Mouse (Mus musculus) heart, embryonic 11.5 days (tissue): ENCODE data around the gene Fcrl6. TPM values are rescaled to one million over a fixed set of nuclear protein-coding genes. Genes with fewer than 3 reads are reported as not detected.

ENCODE experiments used
- ATAC-seq: fragments of 200-750 bp; cut with Nextera tagmentation; replicated peaks from 2 replicates; pipeline ENCODE4 v1.8.0; 2017; ENCODE audit warnings: moderate library complexity; ENCODE audit not compliant: insufficient number of reproducible peaks, low FRiP score, low TSS enrichment
- H3K27ac ChIP-seq: fragments of 300-500 bp; sonication (generic); 2 replicates; pipeline ENCODE4 v1.5.1; 2014; ENCODE audit warnings: mild to moderate bottlenecking, low read depth, low read length
- H3K27me3 ChIP-seq: fragments of 300-500 bp; sonication (generic); 2 replicates; pipeline ENCODE4 v1.6.1; 2014; ENCODE audit warnings: mild to moderate bottlenecking, low read length, mixed read lengths; ENCODE audit not compliant: control insufficient read depth, insufficient read depth
- H3K36me3 ChIP-seq: fragments of 300-500 bp; sonication (generic); 2 replicates; pipeline ENCODE4 v1.6.1; 2014; ENCODE audit warnings: mild to moderate bottlenecking, low read length, moderate library complexity, mixed read lengths; ENCODE audit not compliant: control insufficient read depth, insufficient read depth
- H3K4me1 ChIP-seq: fragments of 300-500 bp; sonication (generic); 2 replicates; pipeline ENCODE4 v1.6.1; 2014; ENCODE audit warnings: low read length; ENCODE audit not compliant: control insufficient read depth, insufficient read depth
- H3K4me2 ChIP-seq: fragments of 300-500 bp; sonication (generic); 2 replicates; pipeline ENCODE4 v1.6.1; 2014; ENCODE audit warnings: mild to moderate bottlenecking, moderate library complexity
- H3K4me3 ChIP-seq: fragments of 300-500 bp; sonication (generic); 2 replicates; pipeline ENCODE4 v1.5.1; 2014; ENCODE audit warnings: low read depth, low read length
- H3K9ac ChIP-seq: fragments of 300-500 bp; sonication (generic); 2 replicates; pipeline ENCODE4 v1.6.1; 2014; ENCODE audit warnings: mild to moderate bottlenecking, low read depth, low read length, moderate library complexity
- H3K9me3 ChIP-seq: fragments of 300-500 bp; sonication (generic); replicated peaks from 2 replicates; pipeline ENCODE4 v1.6.1; 2016; ENCODE audit warnings: low read length; ENCODE audit not compliant: control insufficient read depth
- WGBS: fragments of 180-500 bp; shearing (Covaris S2); extraction: QIAGEN DNeasy Blood & Tissue Kit; methylation state at CpG from one replicate; pipeline ENCODE4 v1.1.7; 2014; ENCODE audit not compliant: insufficient replicate concordance; 5-methylcytosine and 5-hydroxymethylcytosine counted together
- polyA plus RNA-seq: library from polyadenylated mRNA; unstranded; fragments of >200 nt; fragmentation: Nextera tagmentation; extraction: Ambion mirVana; gene quantifications from 2 replicates; pipeline ENCODE4 v1.2.1, GENCODE M21; 2014

The Fcrl6 gene
- polyA plus RNA-seq, 1 experiment from 2014 or later = not detected

DNA sequence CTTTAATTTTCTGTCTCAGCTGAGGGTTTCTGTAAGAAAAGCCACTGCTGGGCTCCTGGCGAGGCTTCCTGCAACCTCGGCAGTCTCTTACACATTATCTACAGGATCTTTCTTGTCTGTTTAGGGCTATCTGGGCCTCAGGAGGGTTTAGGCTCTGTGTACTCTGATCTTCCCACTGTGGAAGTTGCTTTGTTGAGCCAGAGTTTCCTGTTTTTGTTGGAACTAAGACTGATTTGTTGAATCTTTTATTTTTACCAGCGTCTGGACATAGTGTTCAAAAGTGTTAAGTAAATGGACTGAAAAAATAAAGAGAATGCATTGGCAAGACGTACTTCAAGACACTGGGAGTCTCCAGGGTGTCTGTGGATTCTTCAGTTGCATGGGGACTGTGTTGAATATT is 32.9 kb upstream of the Fcrl6 start:
- Histone ChIP-seq H3K36me3 (no peaks in the 10 kb centered on the region), H3K4me1 (peaks cover 8% of the 10 kb centered on the region), H3K9me3 (no peaks in the 10 kb centered on the region), H3K4me2 (no peak overlapping the region), H3K4me3 (no peak overlapping the region), H3K27me3 (no peaks in the 10 kb centered on the region), H3K27ac (peak overlapping the region; percentile 29; the same call in 1 of the 2 replicates), H3K9ac (no peak overlapping the region)
- no peak for ATAC-seq
- WGBS = 35% methylated on average over 4 of the region's 4 CpGs

DNA sequence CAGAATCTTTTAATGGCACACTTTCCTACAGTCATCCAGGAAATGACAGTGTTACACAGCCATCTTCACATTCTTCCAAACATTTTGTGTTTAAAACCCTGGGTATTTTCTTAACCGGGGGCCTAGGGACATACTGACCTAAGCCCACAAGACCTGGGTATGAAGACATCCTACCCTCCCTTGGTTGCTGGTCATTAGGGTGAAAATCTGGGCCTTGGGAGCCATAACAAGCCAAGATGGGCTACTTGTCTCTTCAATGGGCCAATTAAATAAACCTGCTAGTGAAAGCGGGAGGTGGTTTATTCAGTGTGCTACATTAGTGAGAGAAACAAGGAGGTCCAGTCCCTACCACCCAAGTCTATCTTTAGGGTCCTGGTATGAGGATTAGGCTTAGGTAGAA is 31.8 kb upstream of the Fcrl6 start:
- Histone ChIP-seq H3K27me3 (no peaks in the 10 kb centered on the region), H3K9me3 (no peaks in the 10 kb centered on the region), H3K27ac (no peak overlapping the region), H3K9ac (no peak overlapping the region), H3K4me3 (no peak overlapping the region), H3K36me3 (no peaks in the 10 kb centered on the region), H3K4me2 (no peak overlapping the region), H3K4me1 (peaks cover 8% of the 10 kb centered on the region)
- 79% methylated on average over 2 of the region's 2 CpGs for WGBS
- ATAC-seq = no peak

DNA sequence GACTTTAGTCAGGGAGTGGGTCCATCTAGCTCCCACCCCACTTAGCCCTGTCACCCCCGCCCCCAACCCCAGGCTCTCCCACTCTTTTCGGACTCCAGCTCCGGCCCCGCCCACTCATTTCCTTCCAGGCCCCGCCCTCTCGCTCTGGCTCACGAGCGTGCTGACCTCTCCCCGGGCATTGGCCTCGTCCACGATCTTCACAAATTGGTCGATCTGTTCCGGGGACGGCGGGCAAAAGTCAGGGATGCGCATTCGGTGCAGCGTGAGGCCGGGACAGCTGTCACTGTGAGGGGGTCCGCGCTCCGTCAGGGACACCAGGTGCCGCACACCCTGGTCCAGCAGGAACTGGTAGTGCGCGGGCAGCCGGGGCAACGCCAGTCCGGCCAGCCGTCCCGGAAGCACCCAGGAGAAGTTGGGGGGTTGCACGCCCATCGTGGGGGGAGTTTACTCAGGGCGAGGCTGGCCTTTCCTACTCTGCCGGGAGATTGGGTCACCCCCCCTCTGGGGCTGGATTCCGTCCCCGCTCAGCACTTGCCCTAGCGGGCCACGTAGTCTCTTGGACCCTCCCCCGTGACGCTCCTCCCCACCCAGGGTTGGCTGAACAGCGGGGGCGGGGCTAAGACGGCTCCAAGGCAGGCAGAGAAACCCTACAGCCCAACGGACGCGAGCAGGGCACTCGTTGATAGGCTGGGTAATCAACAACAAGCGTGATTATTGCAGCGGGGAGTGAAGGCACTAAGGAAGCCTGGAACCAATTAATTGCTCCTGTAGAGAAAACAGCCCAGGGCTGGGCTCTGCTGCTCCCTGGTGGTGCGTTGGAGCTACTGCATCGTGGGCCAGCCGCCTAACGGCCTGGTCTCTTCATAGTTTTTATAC is 30.3 kb upstream of the Fcrl6 start, which contains the start of gene Dusp23:
Dusp23 (minus strand) TSS at position 512 of the 876 bp plus-strand sequence.
- WGBS = under 1% methylated on average over 53 of the region's 53 CpGs
- H3K4me3 ChIP-seq = peak within 1 kb of the TSS; percentile 76

DNA sequence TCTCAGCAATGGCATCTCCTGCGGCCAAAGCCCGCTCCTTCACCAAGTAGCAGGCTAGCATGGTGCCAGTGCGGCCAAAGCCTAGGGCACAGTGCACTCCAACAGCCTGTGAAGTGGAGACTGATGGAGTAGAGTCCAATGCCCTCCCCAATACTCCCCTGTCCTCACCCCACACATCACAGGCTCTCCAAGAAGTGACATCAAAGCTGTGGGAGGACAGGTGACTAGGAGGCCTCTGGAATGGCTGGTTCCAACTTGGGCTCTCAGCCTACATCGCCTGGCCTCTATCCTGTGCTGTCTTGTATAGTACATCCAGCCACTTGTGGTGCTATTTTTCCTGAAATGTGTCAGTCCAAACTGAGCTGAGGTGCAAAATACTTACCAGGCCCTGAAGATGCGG is 29.4 kb upstream of the Fcrl6 start:
- Histone ChIP-seq H3K9me3 (no peaks in the 10 kb centered on the region), H3K4me3 (no peak overlapping the region), H3K27me3 (no peaks in the 10 kb centered on the region), H3K9ac (no peak overlapping the region), H3K27ac (no peak overlapping the region), H3K36me3 (no peaks in the 10 kb centered on the region), H3K4me1 (peaks cover 8% of the 10 kb centered on the region), H3K4me2 (no peak overlapping the region)
- no peak for ATAC-seq
- WGBS = 82% methylated on average over 5 of the region's 5 CpGs

More for the DNA sequence above, 30.3 kb upstream of the Fcrl6 start, which contains the start of gene Dusp23:
- Histone ChIP-seq H3K36me3 (no peaks in the 10 kb centered on the region), H3K4me2 (peak within 1 kb of the TSS; percentile 81), H3K9ac (peak within 1 kb of the TSS; percentile 84), H3K4me1 (peaks cover 8% of the 10 kb centered on the region), H3K27ac (peak within 1 kb of the TSS; percentile 90), H3K27me3 (no peaks in the 10 kb centered on the region), H3K9me3 (no peaks in the 10 kb centered on the region)
- ATAC-seq = peak; percentile 96

DNA sequence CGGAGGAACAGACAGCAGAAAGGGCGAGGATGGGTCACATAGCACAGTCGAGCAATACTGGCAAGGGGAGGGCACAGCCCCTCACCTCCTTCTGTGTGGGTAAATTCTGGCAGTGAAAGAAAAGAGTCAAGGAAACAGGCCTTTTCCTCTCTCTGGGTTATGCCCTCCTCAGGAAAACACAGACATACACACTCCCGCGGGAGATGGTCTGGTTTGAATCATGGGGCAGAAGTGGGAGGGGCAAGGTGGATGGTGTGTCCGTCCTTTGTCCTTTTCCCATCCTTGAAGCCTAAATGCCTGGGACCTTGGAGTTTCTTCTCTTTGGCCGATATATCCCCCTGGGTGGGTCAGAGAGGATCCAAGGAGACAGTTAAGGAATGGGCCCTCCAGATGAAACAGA is 27.5 kb upstream of the Fcrl6 start:
- Histone ChIP-seq H3K27me3 (no peaks in the 10 kb centered on the region), H3K4me2 (no peak overlapping the region), H3K27ac (no peak overlapping the region), H3K9me3 (no peaks in the 10 kb centered on the region), H3K4me1 (peaks cover 4% of the 10 kb centered on the region; the same call in 1 of the 2 replicates), H3K36me3 (no peaks in the 10 kb centered on the region), H3K9ac (no peak overlapping the region), H3K4me3 (no peak overlapping the region)
- 55% methylated on average over 7 of the region's 7 CpGs for WGBS
- ATAC-seq = no peak

DNA sequence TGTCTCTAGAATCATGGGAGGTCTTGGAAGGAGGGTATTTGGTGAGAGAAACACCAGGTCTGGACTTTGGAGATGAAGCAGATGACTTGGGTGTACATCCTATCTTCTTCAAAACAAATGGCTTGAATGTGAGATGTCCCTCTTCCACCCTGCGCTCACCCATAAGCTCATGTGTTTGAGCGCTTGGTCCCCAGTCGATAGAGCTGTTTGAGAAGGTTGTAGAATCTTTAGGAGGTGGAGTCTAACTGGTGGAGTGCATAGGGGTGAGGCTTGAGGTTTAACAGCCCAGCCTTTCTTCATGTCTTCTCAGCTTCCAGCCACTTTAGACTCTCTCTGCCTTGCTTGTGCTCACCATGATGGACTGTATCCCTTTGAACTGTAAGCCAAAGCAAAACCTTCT is 24.0 kb upstream of the Fcrl6 start:
- Histone ChIP-seq H3K4me3 (no peak overlapping the region), H3K27ac (no peak overlapping the region), H3K9me3 (no peaks in the 10 kb centered on the region), H3K4me2 (no peak overlapping the region), H3K9ac (no peak overlapping the region), H3K36me3 (no peaks in the 10 kb centered on the region), H3K27me3 (no peaks in the 10 kb centered on the region), H3K4me1 (no peaks in the 10 kb centered on the region)
- ATAC-seq = no peak
- 83% methylated on average over 3 of the region's 3 CpGs for WGBS

DNA sequence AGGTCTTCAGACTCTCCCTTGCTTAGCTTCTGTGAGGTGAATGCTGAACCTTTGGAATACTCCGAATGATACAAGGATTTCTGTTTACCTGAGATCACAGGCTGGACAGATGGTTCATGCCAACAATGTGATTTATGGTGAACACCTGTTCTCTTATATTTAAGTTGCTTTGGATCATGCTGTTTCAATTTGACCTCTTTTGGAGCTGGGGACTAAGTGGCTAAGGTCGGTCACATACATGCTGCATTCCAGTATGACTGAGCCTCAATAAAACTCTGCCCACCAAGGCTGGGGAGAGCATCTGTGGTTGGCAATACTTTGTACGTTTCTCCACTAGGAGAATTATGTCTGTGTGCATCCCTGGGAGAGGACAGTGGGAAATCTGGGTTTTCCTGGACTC is 21.7 kb upstream of the Fcrl6 start:
- no peak overlapping the region for H3K9ac ChIP-seq
- 72% methylated on average over 3 of the region's 3 CpGs for WGBS
- no peaks in the 10 kb centered on the region for H3K9me3 ChIP-seq
- no peak overlapping the region for H3K4me3 ChIP-seq
- H3K4me1 ChIP-seq = no peaks in the 10 kb centered on the region
- no peaks in the 10 kb centered on the region for H3K27me3 ChIP-seq
- ATAC-seq = no peak
- no peaks in the 10 kb centered on the region for H3K36me3 ChIP-seq
- no peak overlapping the region for H3K27ac ChIP-seq
- H3K4me2 ChIP-seq = no peak overlapping the region

DNA sequence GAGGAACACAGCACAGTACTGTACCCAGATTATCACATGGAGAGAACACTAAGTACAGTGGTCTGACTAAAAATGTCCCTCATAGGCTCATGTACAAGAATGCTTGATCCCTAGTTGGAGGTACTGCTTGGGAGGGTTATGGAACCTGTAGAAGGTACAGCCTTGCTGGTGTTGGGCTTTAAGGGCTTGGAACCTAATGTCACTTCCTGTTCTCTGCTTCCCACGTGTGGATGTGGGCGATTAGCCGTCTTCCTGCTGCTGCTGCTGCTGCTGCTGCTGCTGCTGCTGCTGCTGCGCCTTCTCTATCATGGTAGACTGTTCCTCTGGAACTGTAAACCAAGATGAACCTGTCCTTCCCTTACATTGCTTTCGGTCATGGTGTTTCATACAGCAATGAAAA is 21.2 kb upstream of the Fcrl6 start:
- no peaks in the 10 kb centered on the region for H3K27me3 ChIP-seq
- no peaks in the 10 kb centered on the region for H3K9me3 ChIP-seq
- H3K4me2 ChIP-seq = no peak overlapping the region
- no peaks in the 10 kb centered on the region for H3K4me1 ChIP-seq
- no peak for ATAC-seq
- no peak overlapping the region for H3K4me3 ChIP-seq
- WGBS = 62% methylated on average over 5 of the region's 5 CpGs
- no peak overlapping the region for H3K27ac ChIP-seq
- no peaks in the 10 kb centered on the region for H3K36me3 ChIP-seq
- H3K9ac ChIP-seq = no peak overlapping the region

DNA sequence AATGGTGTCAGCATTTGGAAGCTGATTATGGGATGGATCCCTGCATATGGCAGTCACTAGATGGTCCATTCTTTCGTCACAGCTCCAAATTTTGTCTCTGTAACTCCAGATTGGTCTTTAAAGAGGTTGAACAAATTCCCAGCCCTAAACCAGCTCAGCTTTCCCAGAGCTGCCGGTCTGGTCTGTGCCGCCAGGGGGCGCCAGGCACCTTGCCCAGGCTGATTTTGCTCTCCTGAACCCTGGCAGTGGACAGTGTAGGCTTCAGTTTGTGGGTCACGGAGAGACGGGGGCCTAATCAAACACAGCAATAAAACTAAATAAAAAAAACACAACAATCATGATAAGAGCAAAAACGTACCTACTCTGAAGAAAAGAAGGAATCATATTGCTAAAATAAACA is 16.9 kb upstream of the Fcrl6 start:
- H3K36me3 ChIP-seq = no peaks in the 10 kb centered on the region
- H3K9ac ChIP-seq = no peak overlapping the region
- no peak overlapping the region for H3K27ac ChIP-seq
- no peaks in the 10 kb centered on the region for H3K9me3 ChIP-seq
- no peaks in the 10 kb centered on the region for H3K27me3 ChIP-seq
- no peak for ATAC-seq
- 16% methylated on average over 7 of the region's 7 CpGs for WGBS
- peaks cover 3% of the 10 kb centered on the region; the same call in 1 of the 2 replicates for H3K4me1 ChIP-seq
- H3K4me3 ChIP-seq = no peak overlapping the region
- no peak overlapping the region for H3K4me2 ChIP-seq
